Mouse (Mus musculus): ENCODE data around the gene Zfp629. TPM values are rescaled to one million over a fixed set of nuclear protein-coding genes. Genes with fewer than 3 reads are reported as not detected.

Gene Zfp629
- polyA plus RNA-seq, 1 experiment from 2014 or later = 18.8 TPM

DNA sequence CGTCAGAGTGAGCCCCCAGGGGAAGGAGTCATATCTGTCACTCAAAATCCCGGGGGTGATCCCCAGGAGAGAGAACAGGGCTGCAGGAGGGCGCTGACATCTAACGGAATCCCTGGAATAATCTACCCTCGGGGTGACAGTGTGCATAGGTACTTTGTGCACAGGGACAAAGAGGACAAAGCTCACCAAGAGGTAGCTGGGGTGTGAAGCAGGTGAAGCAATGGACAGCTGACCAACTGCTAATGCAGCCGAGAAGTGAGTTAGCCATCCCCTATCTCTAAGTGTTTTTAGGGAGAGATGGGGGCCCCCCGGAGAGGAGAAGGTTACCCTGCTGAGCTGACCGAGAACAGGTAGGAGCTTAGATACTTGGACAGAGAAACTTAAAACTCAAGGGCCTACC, 1.5 kb downstream of the Zfp629 start:
- H3K9ac ChIP-seq = peak overlapping the region; percentile 94
- peak overlapping the region; percentile 100 for H3K4me3 ChIP-seq
- 16% methylated on average over 8 of the region's 8 CpGs for WGBS
- peak overlapping the region; percentile 86 for H3K4me2 ChIP-seq
- peaks cover 38% of the 10 kb centered on the region for H3K36me3 ChIP-seq
- peaks cover 14% of the 10 kb centered on the region for H3K4me1 ChIP-seq
- no peaks in the 10 kb centered on the region for H3K9me3 ChIP-seq
- ATAC-seq (ENCODE audit: insufficient number of reproducible peaks, insufficient read depth, low FRiP score, low TSS enrichment, low read depth) = no peak
- H3K27ac ChIP-seq = peak overlapping the region; percentile 85
- H3K27me3 ChIP-seq = no peaks in the 10 kb centered on the region

DNA sequence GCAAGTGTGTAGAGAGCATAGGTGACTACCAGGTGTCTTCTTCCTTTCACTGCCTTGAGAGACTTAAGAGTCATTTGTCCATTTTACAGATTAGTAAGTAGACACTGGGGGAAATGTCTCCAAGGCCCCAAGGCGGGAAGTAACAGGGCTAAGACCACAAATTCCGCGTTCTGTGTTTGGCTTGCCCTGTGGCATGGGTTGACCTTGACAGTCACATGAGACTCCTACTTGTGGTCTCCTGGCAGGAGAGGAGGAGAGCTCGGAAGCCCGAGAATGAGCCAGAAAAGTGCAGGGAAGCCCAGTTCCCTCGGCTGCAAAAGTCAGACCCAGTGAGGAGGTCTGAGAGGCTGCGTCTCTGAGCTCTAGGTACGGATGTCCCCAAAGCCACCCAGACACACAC, 2.1 kb downstream of the Zfp629 start:
- H3K9ac ChIP-seq = peak overlapping the region; percentile 94

DNA sequence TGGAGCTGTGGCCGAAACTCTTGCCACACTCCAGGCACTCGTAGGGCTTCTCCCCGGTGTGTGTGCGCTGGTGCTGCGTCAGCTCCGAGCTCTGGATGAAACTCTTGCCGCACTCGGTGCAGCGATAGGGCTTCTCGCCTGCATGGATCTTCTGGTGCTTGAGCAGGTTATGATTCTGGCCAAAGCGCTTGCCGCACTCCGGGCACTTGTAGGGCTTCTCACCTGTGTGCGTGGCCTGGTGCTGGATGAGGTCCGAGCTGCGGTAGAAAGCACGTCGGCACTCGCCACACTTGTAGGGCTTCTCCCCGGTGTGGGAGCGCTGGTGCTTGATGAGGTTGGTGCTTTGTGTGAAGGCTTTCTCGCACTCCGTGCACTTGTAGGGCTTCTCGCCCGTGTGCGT, 4.0 kb downstream of the Zfp629 start:
- no peak overlapping the region for H3K4me3 ChIP-seq
- no peak for ATAC-seq (ENCODE audit: insufficient number of reproducible peaks, insufficient read depth, low FRiP score, low TSS enrichment, low read depth)
- H3K4me2 ChIP-seq = no peak overlapping the region
- 96% methylated on average over 26 of the region's 26 CpGs for WGBS
- peaks cover 63% of the 10 kb centered on the region for H3K36me3 ChIP-seq
- no peaks in the 10 kb centered on the region for H3K9me3 ChIP-seq
- no peak overlapping the region for H3K27ac ChIP-seq
- H3K27me3 ChIP-seq = no peaks in the 10 kb centered on the region
- H3K9ac ChIP-seq = no peak overlapping the region
- H3K4me1 ChIP-seq = peaks cover 14% of the 10 kb centered on the region

More for the DNA sequence above, 2.1 kb downstream of the Zfp629 start:
- 86% methylated on average over 8 of the region's 8 CpGs for WGBS
- no peak for ATAC-seq (ENCODE audit: insufficient number of reproducible peaks, insufficient read depth, low FRiP score, low TSS enrichment, low read depth)
- peaks cover 44% of the 10 kb centered on the region for H3K36me3 ChIP-seq
- no peak overlapping the region for H3K27ac ChIP-seq
- H3K4me3 ChIP-seq = peak overlapping the region; percentile 100
- no peaks in the 10 kb centered on the region for H3K9me3 ChIP-seq
- H3K27me3 ChIP-seq = no peaks in the 10 kb centered on the region
- H3K4me2 ChIP-seq = peak overlapping the region; percentile 86
- peaks cover 14% of the 10 kb centered on the region for H3K4me1 ChIP-seq

DNA sequence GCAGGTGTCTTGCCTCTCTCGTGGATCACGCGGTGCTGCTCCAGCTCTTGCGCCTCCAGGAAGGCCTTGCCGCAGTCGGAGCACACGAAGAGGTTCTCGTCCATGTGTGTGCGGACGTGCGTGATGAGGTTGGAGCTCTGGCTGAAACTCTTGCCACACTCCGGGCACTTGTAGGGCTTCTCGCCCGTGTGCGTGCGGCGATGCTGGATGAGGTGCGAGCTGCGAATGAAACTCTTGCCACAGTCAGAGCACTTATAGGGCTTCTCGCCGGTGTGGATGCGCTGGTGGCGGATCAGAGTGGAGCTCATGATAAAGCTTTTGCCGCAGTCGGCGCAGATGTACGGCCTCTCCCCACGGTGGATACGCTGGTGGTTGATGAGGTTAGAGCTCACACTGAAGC, 4.6 kb downstream of the Zfp629 start:
- Histone ChIP-seq H3K4me2 (no peak overlapping the region), H3K27ac (no peak overlapping the region), H3K36me3 (peaks cover 67% of the 10 kb centered on the region), H3K9ac (no peak overlapping the region), H3K9me3 (no peaks in the 10 kb centered on the region), H3K27me3 (no peaks in the 10 kb centered on the region), H3K4me3 (no peak overlapping the region), H3K4me1 (peaks cover 9% of the 10 kb centered on the region)
- ATAC-seq (ENCODE audit: insufficient number of reproducible peaks, insufficient read depth, low FRiP score, low TSS enrichment, low read depth) = no peak
- WGBS = 97% methylated on average over 29 of the region's 29 CpGs

- Histone ChIP-seq H3K36me3 (peaks cover 90% of the 10 kb centered on the region), H3K27me3 (no peaks in the 10 kb centered on the region), H3K9ac (no peak overlapping the region), H3K4me2 (no peak overlapping the region), H3K9me3 (no peaks in the 10 kb centered on the region), H3K27ac (no peak overlapping the region), H3K4me1 (no peaks in the 10 kb centered on the region), H3K4me3 (no peak overlapping the region)
- ATAC-seq (ENCODE audit: insufficient number of reproducible peaks, insufficient read depth, low FRiP score, low TSS enrichment, low read depth) = no peak
- WGBS = 88% methylated on average over 6 of the region's 6 CpGs
Observed at GRCm38 (mm10) chr7:127607150-127607549, 8.4 kb downstream of the Zfp629 start.

- ATAC-seq (ENCODE audit: insufficient number of reproducible peaks, insufficient read depth, low FRiP score, low TSS enrichment, low read depth) = no peak
- Histone ChIP-seq H3K4me2 (no peak overlapping the region), H3K27ac (no peak overlapping the region), H3K36me3 (peaks cover 90% of the 10 kb centered on the region), H3K27me3 (no peaks in the 10 kb centered on the region), H3K9me3 (no peaks in the 10 kb centered on the region), H3K9ac (no peak overlapping the region), H3K4me1 (no peaks in the 10 kb centered on the region), H3K4me3 (no peak overlapping the region)
- WGBS = 91% methylated on average over 10 of the region's 10 CpGs
Observed at GRCm38 (mm10) chr7:127604256-127604655, 11.3 kb downstream of the Zfp629 start.

DNA sequence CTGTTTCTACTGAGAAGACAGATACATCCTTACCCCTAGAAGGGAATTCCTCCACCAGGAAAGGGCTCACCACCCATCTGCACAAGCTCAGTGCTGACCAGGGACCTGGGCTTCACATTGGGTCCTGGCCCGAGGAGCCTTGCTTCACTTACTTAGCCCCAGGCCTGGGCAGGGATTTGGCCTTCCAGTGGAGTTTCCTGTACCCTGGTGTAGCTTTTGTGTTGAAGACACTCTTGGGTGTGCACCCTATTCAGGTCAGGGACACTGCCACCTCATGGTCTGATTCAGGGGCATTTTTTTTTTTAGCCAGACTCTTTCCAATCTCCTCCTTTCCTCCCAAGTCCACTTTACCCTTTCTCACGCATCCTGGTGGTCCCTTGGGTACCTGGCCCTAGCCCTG, 12.7 kb downstream of the Zfp629 start:
- Histone ChIP-seq H3K27me3 (no peaks in the 10 kb centered on the region), H3K4me1 (no peaks in the 10 kb centered on the region), H3K9ac (no peak overlapping the region), H3K27ac (no peak overlapping the region), H3K36me3 (peaks cover 89% of the 10 kb centered on the region), H3K4me2 (no peak overlapping the region), H3K4me3 (no peak overlapping the region), H3K9me3 (no peaks in the 10 kb centered on the region)
- ATAC-seq (ENCODE audit: insufficient number of reproducible peaks, insufficient read depth, low FRiP score, low TSS enrichment, low read depth) = no peak
- WGBS = 91% methylated on average over 2 of the region's 2 CpGs

GRCm38 (mm10) chr7:127601735-127602134, 13.9 kb downstream of the Zfp629 start:
- no peak overlapping the region for H3K27ac ChIP-seq
- 77% methylated on average over 4 of the region's 4 CpGs for WGBS
- H3K36me3 ChIP-seq = peaks cover 89% of the 10 kb centered on the region
- H3K4me2 ChIP-seq = no peak overlapping the region
- H3K9me3 ChIP-seq = no peaks in the 10 kb centered on the region
- ATAC-seq (ENCODE audit: insufficient number of reproducible peaks, insufficient read depth, low FRiP score, low TSS enrichment, low read depth) = no peak
- H3K9ac ChIP-seq = no peak overlapping the region
- H3K4me3 ChIP-seq = no peak overlapping the region
- no peaks in the 10 kb centered on the region for H3K4me1 ChIP-seq
- no peaks in the 10 kb centered on the region for H3K27me3 ChIP-seq

DNA sequence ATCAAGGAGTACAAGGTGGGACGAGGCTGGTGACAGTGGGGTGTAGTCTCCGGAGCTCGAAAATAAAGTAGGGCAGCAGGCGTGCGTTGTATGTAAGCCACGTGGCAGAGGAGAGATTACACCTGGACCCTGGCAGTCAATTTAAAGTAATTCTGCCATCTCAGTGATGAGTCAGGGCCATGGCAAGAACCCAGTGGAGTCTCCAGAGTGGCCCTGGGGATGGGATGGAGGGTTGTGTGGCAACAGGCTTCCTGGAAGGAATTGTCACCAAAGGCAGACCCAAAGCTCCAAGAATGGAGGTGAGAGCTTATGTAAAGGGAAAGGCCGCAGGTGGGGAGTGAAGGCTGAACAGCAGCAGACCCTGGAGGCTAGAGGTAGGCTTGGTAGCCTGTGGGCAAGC, 15.0 kb downstream of the Zfp629 start:
- H3K4me3 ChIP-seq = no peak overlapping the region
- 95% methylated on average over 7 of the region's 7 CpGs for WGBS
- peaks cover 93% of the 10 kb centered on the region for H3K36me3 ChIP-seq
- no peaks in the 10 kb centered on the region for H3K27me3 ChIP-seq
- no peak overlapping the region for H3K4me2 ChIP-seq
- H3K9ac ChIP-seq = no peak overlapping the region
- no peak for ATAC-seq (ENCODE audit: insufficient number of reproducible peaks, insufficient read depth, low FRiP score, low TSS enrichment, low read depth)
- H3K27ac ChIP-seq = no peak overlapping the region
- H3K4me1 ChIP-seq = no peaks in the 10 kb centered on the region
- H3K9me3 ChIP-seq = no peaks in the 10 kb centered on the region

DNA sequence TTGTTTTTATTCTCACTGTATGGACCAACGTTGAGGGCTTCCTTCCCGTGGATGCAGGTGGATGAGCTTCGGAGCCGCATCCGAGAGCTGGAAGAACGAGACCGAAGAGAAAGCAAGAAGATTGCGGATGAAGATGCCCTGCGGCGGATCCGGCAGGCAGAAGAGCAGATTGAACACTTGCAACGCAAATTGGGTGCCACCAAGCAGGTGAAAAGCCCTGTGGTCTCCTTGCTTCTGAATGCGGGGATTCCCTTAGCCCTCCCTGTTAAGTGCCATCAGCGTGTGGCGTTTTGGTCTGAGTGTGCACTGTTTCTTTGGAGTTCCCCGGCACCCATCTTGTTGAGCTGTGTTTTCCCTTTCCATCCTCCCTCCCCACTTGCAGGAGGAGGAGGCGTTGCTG, 18.9 kb downstream of the Zfp629 start:
- peaks cover 99% of the 10 kb centered on the region for H3K36me3 ChIP-seq
- 96% methylated on average over 17 of the region's 17 CpGs for WGBS
- no peaks in the 10 kb centered on the region for H3K9me3 ChIP-seq
- no peak overlapping the region for H3K4me3 ChIP-seq
- no peak for ATAC-seq (ENCODE audit: insufficient number of reproducible peaks, insufficient read depth, low FRiP score, low TSS enrichment, low read depth)
- H3K27me3 ChIP-seq = no peaks in the 10 kb centered on the region
- no peak overlapping the region for H3K4me2 ChIP-seq
- no peak overlapping the region for H3K9ac ChIP-seq
- H3K27ac ChIP-seq = no peak overlapping the region
- no peaks in the 10 kb centered on the region for H3K4me1 ChIP-seq

GRCm38 (mm10) chr7:127592575-127592974, 23.0 kb downstream of the Zfp629 start:
- H3K27ac ChIP-seq = no peak overlapping the region
- no peak overlapping the region for H3K4me3 ChIP-seq
- peaks cover 9% of the 10 kb centered on the region for H3K4me1 ChIP-seq
- no peak for ATAC-seq (ENCODE audit: insufficient number of reproducible peaks, insufficient read depth, low FRiP score, low TSS enrichment, low read depth)
- H3K4me2 ChIP-seq = no peak overlapping the region
- WGBS = 90% methylated on average over 14 of the region's 14 CpGs
- H3K9ac ChIP-seq = no peak overlapping the region
- no peaks in the 10 kb centered on the region for H3K27me3 ChIP-seq
- H3K9me3 ChIP-seq = no peaks in the 10 kb centered on the region
- H3K36me3 ChIP-seq = peaks cover 82% of the 10 kb centered on the region

GRCm38 (mm10) chr7:127591108-127591507, 24.5 kb downstream of the Zfp629 start:
- no peak overlapping the region for H3K27ac ChIP-seq

GRCm38 (mm10) chr7:127589637-127590036, 26.0 kb downstream of the Zfp629 start:
- Histone ChIP-seq H3K9me3 (no peaks in the 10 kb centered on the region), H3K4me1 (peaks cover 15% of the 10 kb centered on the region), H3K4me3 (peak overlapping the region; percentile 91), H3K9ac (peak overlapping the region; percentile 91), H3K4me2 (peak overlapping the region; percentile 90), H3K36me3 (peaks cover 63% of the 10 kb centered on the region), H3K27ac (no peak overlapping the region), H3K27me3 (no peaks in the 10 kb centered on the region)
- ATAC-seq (ENCODE audit: insufficient number of reproducible peaks, insufficient read depth, low FRiP score, low TSS enrichment, low read depth) = no peak
- 84% methylated on average over 9 of the region's 9 CpGs for WGBS

More at GRCm38 (mm10) chr7:127591108-127591507, 24.5 kb downstream of the Zfp629 start:
- Histone ChIP-seq H3K9ac (no peak overlapping the region), H3K4me1 (peaks cover 15% of the 10 kb centered on the region), H3K27me3 (no peaks in the 10 kb centered on the region), H3K4me2 (no peak overlapping the region), H3K9me3 (no peaks in the 10 kb centered on the region), H3K4me3 (no peak overlapping the region), H3K36me3 (peaks cover 67% of the 10 kb centered on the region)
- no peak for ATAC-seq (ENCODE audit: insufficient number of reproducible peaks, insufficient read depth, low FRiP score, low TSS enrichment, low read depth)
- 93% methylated on average over 10 of the region's 10 CpGs for WGBS

Measured in embryonic facial prominence, embryonic 13.5 days (tissue).